Mouse (Mus musculus) embryo, embryonic 10 days (tissue): ENCODE results near the gene Shcbp1.
"Not testable (repeated sequence)": the region's sequence is repeated elsewhere in the genome, so short reads cannot be mapped to it uniquely, and the experiment has no call there.

Source experiments
- DNase-seq: peaks from one replicate; pipeline ENCODE4 v3.0.0-alpha.2; 2015; ENCODE audit warnings: low spot score

The Shcbp1 gene

GRCm38 (mm10) chr8:4779254-4780055 is at the start of gene Shcbp1:
Gene Shcbp1 (minus strand): TSS chr8:4779567.
- DNase-seq: peak; percentile 97

DNA sequence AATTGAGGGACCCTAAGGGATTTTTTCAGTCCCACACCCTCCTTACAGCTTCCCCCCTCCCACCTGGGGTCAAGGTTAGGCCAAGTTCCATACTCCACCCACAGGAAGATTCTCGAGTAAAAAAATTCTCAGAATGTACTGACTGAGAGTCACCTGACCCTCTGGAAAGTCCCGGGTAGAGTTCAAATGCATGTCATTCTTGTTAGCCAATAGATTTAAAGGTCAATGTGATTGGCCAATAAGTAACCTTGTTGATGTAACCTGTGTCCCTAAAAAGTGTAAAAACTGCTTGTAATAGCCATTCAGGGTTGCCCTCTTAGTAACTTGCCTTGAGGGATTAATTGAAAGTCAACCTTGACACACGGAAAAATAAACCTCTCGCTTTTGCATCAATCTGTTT is 29.5 kb upstream of the Shcbp1 start:
- no peak for DNase-seq

GRCm38 (mm10) chr8:4800524-4801122 is 21.3 kb upstream of the Shcbp1 start:
- DNase-seq: peak; percentile 31

GRCm38 (mm10) chr8:4778266-4778665 is 1.1 kb downstream of the Shcbp1 start:
- no peak for DNase-seq

- no peak for DNase-seq
Observed at GRCm38 (mm10) chr8:4764751-4765150, 14.6 kb downstream of the Shcbp1 start.

GRCm38 (mm10) chr8:4753048-4753447 is 26.3 kb downstream of the Shcbp1 start:
- DNase-seq: no peak

GRCm38 (mm10) chr8:4730942-4731341 is 48.4 kb downstream of the Shcbp1 start:
- no peak for DNase-seq

DNA sequence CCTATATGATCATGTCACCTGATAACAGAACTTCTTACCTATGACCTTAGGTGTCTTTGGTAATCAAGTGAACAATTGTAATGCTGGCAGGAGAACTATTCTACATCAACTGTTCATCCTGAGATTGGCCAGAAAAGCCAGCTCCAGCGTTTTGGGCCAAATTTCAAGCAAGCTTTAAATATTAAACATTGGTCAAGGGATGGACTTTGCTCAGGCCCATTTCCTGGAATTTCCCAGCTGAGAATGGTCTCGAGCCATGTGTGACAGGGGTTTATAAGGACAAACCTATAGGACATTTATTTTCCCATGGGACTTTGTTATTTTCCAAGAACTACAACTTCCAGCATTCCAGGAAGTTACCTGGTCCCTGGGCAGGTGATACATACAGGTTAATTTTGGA is 63.8 kb downstream of the Shcbp1 start:
- no peak for DNase-seq

- DNase-seq: not testable (repeated sequence)
Observed at GRCm38 (mm10) chr8:4708346-4708745, 71.0 kb downstream of the Shcbp1 start.

GRCm38 (mm10) chr8:4707916-4708315 is 71.5 kb downstream of the Shcbp1 start:
- not testable (repeated sequence) for DNase-seq

- DNase-seq: no peak
Observed at GRCm38 (mm10) chr8:4691634-4692033, 87.7 kb downstream of the Shcbp1 start.
